Mouse (Mus musculus): ENCODE data around the gene Gabbr2. TPM values are rescaled to one million over a fixed set of nuclear protein-coding genes. Genes with fewer than 3 reads are reported as not detected.

Gene Gabbr2
- polyA plus RNA-seq, 1 experiment from 2014 or later, result 0.04 TPM

DNA sequence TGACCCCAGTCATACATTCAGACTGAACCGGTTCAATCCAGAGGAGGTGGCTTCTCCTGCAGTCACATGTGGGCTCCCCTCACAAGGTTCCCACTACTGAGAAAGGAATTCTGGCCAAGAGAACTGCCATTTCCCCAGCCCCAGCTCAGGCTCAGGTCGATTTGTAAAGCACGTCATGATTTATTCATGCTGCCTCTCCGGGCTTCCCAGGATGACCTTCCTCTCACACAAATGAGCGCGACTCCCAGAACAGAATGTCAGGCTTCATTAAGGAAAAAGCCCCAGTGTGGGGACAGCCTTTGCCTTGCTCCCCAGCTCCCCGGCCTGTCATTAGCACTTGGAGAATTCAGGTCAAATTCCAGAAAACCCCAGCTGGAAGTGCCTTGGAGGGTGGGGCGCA, 260.1 kb downstream of the Gabbr2 start:
- H3K4me2 ChIP-seq, result no peak overlapping the region
- H3K36me3 ChIP-seq, result no peaks in the 10 kb centered on the region
- WGBS, result 35% methylated on average over 8 of the region's 8 CpGs
- H3K4me3 ChIP-seq, result no peak overlapping the region
- no peak for ATAC-seq (replicated peaks; ENCODE audit: insufficient number of reproducible peaks, insufficient read depth, low FRiP score, low read depth)
- no peaks in the 10 kb centered on the region for H3K4me1 ChIP-seq (replicated peaks)
- no peak overlapping the region for H3K9ac ChIP-seq
- no peaks in the 10 kb centered on the region for H3K9me3 ChIP-seq (replicated peaks)
- H3K27me3 ChIP-seq, result peaks cover 6% of the 10 kb centered on the region; the same call in 1 of the 2 replicates
- no peak overlapping the region for H3K27ac ChIP-seq

DNA sequence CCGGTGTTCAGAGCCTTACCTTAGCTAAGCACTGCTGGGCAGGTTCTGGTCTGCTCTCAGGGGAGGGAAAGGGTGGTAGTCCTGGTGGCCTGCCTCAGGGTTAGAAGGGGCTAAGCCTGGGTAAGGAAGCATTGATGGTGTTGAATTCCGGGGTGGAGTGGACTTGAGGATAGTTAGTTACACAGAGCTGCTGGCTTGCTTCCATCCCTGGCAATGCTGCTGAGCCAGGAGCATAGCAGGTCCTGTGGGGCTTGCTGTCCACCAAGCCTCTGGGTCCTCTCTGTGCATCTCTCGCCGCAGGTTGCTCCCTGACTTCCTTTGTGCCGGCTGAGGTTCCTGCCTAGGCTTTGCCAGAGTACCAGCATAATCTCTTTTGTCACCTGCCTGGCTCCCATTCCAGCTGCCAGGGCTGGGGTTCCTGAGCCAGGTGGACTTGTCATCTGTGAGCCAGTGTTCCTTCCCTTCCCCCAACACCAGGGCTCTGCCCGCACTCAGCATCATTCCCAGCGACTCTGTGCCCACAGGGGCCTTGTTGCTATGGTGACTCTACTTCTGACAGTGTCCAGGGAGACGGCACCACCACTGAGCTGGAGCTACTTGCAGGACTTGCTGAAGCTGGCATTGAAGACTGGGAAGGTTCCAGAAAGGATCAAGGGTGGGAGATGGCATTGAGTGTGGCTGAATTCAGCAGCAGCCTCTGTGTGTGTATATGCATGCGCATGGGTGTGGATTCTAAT, 262.2 kb downstream of the Gabbr2 start:
- no peaks in the 10 kb centered on the region for H3K4me1 ChIP-seq (replicated peaks)
- no peak for ATAC-seq (replicated peaks; ENCODE audit: insufficient number of reproducible peaks, insufficient read depth, low FRiP score, low read depth)
- WGBS, result 71% methylated on average over 9 of the region's 9 CpGs
- no peak overlapping the region for H3K27ac ChIP-seq
- peaks cover 6% of the 10 kb centered on the region for H3K27me3 ChIP-seq
- no peak overlapping the region for H3K4me2 ChIP-seq
- no peaks in the 10 kb centered on the region for H3K9me3 ChIP-seq (replicated peaks)
- H3K4me3 ChIP-seq, result no peak overlapping the region
- no peaks in the 10 kb centered on the region for H3K36me3 ChIP-seq
- no peak overlapping the region for H3K9ac ChIP-seq

DNA sequence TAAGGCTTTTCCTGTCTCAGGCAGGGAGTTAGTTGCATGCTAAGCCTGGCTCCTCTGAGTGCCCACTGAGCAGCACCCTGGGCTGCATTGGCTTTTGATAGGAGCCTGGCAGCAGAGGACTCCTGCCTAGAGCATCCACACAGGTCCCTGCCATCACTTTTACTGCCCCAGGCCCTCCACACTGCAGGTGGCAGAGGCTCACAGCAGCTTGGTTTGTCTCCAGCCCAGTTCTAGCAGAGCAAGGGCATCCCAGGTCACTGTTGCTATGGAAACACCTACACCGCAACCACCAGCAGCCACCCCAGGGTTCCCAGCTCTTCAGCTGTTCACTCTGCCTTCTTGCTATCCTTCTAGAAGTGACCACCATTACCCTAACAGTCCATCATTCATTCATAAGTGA, 263.4 kb downstream of the Gabbr2 start:
- Histone ChIP-seq H3K27ac (no peak overlapping the region), H3K4me1 (replicated peaks) (no peaks in the 10 kb centered on the region), H3K4me2 (no peak overlapping the region), H3K4me3 (no peak overlapping the region), H3K9ac (no peak overlapping the region), H3K9me3 (replicated peaks) (no peaks in the 10 kb centered on the region), H3K36me3 (no peaks in the 10 kb centered on the region), H3K27me3 (peaks cover 6% of the 10 kb centered on the region)
- 58% methylated on average over 1 of the region's 1 CpGs for WGBS
- no peak for ATAC-seq (replicated peaks; ENCODE audit: insufficient number of reproducible peaks, insufficient read depth, low FRiP score, low read depth)

DNA sequence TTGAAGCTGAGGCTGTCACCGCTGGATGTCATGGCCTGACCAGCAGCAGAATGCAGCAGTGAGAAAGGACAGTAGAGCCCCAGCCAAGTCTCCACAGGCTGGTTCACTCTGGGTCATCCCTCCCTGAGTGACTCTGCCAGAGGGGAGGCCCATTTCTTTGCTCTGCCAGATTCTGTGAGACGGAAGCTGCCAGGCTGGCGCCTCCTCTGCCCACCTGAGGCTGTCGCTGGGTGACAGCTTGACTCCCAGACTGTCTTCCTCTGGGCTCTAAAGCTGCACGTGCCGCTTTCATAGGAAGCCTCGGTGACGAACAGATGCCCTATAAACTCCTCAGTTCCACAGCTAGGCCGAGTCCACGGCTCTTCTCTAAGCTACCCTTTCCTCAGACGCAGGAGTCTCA, 264.5 kb downstream of the Gabbr2 start:
- Histone ChIP-seq H3K9me3 (replicated peaks) (no peaks in the 10 kb centered on the region), H3K27ac (no peak overlapping the region), H3K4me1 (replicated peaks) (no peaks in the 10 kb centered on the region), H3K4me2 (no peak overlapping the region), H3K9ac (no peak overlapping the region), H3K27me3 (peaks cover 6% of the 10 kb centered on the region), H3K36me3 (no peaks in the 10 kb centered on the region), H3K4me3 (no peak overlapping the region)
- 75% methylated on average over 11 of the region's 11 CpGs for WGBS
- ATAC-seq (replicated peaks; ENCODE audit: insufficient number of reproducible peaks, insufficient read depth, low FRiP score, low read depth), result no peak

DNA sequence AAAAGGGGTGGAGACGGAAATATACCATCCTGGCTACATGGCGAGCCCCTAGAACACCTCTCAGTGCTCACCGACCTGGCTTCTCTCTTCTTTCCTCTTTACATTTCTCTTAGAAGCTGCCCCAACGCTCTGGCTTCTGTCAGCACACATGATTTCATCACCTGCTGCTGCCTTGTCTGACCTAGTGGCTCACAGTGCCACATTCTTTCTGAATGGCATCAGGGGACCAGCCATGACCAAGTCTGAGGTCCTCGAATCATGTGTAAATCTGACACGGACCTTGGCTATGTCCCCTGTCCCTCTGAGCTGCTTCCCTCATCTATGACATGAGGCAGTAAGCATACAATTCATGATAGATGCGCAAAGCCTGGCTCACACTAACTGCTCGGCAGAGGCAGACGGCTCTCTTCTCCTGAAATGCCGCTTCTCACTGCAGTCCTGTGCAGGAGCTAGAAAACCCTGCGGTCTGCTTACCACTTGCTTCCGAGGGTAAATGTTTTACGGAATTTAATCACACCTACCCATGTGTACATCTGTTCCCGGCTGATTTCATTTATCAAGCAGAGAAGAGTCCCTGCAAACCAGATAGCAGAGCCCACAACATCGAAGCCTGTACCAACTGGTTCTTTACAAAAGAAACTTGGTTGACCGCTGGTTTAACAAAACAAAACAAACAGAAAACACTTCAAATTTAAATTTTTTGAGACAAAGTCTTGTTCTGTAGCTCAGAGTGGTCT, 270.7 kb downstream of the Gabbr2 start:
- 47% methylated on average over 16 of the region's 16 CpGs for WGBS
- Histone ChIP-seq H3K4me3 (no peak overlapping the region), H3K27me3 (peaks cover 8% of the 10 kb centered on the region), H3K36me3 (no peaks in the 10 kb centered on the region), H3K4me2 (no peak overlapping the region), H3K9me3 (replicated peaks) (no peaks in the 10 kb centered on the region), H3K9ac (no peak overlapping the region), H3K27ac (no peak overlapping the region), H3K4me1 (replicated peaks) (peaks cover 8% of the 10 kb centered on the region)
- no peak for ATAC-seq (replicated peaks; ENCODE audit: insufficient number of reproducible peaks, insufficient read depth, low FRiP score, low read depth)

DNA sequence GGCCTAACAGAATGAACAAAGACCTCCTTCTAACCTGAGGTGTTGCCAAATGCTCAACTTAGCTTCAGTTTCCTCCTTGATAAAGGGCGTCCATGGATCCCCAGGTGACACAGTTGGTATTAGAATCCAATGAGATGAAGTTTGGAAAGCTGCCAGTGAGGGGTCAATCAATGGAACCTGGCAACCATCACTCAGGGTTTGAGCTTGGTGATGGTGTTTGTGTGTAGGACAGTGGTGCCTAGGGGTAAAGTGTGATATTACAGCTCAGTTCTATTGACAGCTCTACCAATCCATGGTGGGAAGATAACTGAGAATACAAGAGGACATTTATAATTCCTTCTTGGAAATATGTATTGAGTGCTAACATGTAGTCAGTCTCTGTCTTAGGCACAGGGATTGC, 271.6 kb downstream of the Gabbr2 start:
- Histone ChIP-seq H3K9me3 (replicated peaks) (no peaks in the 10 kb centered on the region), H3K27ac (no peak overlapping the region), H3K4me3 (no peak overlapping the region), H3K4me2 (no peak overlapping the region), H3K4me1 (replicated peaks) (peaks cover 8% of the 10 kb centered on the region), H3K9ac (no peak overlapping the region), H3K27me3 (peaks cover 11% of the 10 kb centered on the region), H3K36me3 (no peaks in the 10 kb centered on the region)
- ATAC-seq (replicated peaks; ENCODE audit: insufficient number of reproducible peaks, insufficient read depth, low FRiP score, low read depth), result no peak
- WGBS, result 55% methylated on average over 1 of the region's 1 CpGs

DNA sequence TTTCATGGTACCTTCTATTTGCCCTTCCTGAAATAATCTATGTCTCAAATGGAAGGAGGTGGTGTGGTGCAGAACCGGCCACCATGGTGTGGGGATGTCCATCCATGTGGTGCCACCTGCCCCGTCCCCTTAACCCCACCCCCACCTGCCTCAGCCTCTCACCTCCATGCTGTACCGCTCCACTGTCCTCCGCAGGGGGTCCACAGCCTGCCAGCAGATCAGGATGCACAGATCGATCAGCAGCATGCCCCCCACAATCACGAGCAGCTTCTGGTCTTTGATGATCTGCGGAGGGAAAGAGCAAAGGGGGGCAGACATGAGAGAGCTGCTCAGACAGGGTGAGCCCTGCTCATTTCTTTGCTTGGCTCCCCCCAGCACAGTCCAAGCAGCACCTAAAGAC, 273.0 kb downstream of the Gabbr2 start:
- 32% methylated on average over 7 of the region's 7 CpGs for WGBS
- no peak overlapping the region for H3K9ac ChIP-seq
- no peaks in the 10 kb centered on the region for H3K9me3 ChIP-seq (replicated peaks)
- no peak overlapping the region for H3K4me3 ChIP-seq
- H3K27ac ChIP-seq, result no peak overlapping the region
- no peaks in the 10 kb centered on the region for H3K36me3 ChIP-seq
- peaks cover 11% of the 10 kb centered on the region for H3K27me3 ChIP-seq
- ATAC-seq (replicated peaks; ENCODE audit: insufficient number of reproducible peaks, insufficient read depth, low FRiP score, low read depth), result no peak
- H3K4me2 ChIP-seq, result no peak overlapping the region
- H3K4me1 ChIP-seq (replicated peaks), result peaks cover 8% of the 10 kb centered on the region

DNA sequence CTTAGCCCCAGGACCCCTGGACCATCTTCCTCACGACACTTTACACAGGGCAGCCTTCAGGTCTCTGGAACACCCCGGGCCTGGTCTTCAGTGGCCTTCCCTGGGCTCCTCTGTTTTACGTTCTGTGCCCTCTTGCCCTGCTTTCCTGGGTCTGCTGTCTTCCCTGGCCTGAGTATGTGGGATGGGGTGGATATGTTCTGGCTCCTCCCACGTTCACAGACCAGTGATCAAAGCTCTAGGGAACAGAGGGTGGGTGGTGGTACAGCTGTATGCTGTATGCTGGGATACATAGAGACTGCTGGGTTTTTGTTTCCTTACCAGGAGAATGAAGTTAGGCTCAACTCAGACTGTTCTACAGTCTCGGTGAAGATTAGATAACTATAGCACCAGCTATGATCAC, 274.5 kb downstream of the Gabbr2 start:
- Histone ChIP-seq H3K4me2 (no peak overlapping the region), H3K9ac (no peak overlapping the region), H3K9me3 (replicated peaks) (no peaks in the 10 kb centered on the region), H3K36me3 (no peaks in the 10 kb centered on the region), H3K27ac (no peak overlapping the region), H3K27me3 (peaks cover 11% of the 10 kb centered on the region), H3K4me1 (replicated peaks) (peaks cover 8% of the 10 kb centered on the region), H3K4me3 (no peak overlapping the region)
- no peak for ATAC-seq (replicated peaks; ENCODE audit: insufficient number of reproducible peaks, insufficient read depth, low FRiP score, low read depth)
- 44% methylated on average over 5 of the region's 5 CpGs for WGBS

DNA sequence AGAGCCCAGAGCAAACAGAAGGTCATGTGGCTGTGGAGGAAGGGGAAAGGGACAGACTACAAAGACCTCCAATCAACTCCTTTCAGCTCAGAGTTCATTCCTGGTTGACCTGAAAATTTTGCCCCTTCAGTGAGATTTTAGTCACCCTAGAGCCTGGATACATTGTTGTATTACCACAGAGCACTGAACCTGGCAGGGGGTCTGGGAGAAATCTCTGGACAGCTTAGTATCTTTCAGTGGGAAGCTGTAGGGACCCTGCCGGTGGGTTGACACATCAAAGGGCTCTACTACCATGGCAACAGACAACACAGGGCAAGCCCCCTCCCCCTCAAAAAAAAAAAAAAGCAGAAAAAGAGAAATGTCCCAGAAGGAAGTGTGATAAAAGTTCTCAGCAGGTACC, 275.3 kb downstream of the Gabbr2 start:
- 10% methylated on average over 1 of the region's 1 CpGs for WGBS
- Histone ChIP-seq H3K9me3 (replicated peaks) (no peaks in the 10 kb centered on the region), H3K27ac (no peak overlapping the region), H3K4me2 (no peak overlapping the region), H3K4me1 (replicated peaks) (peaks cover 6% of the 10 kb centered on the region), H3K9ac (no peak overlapping the region), H3K27me3 (peaks cover 11% of the 10 kb centered on the region), H3K4me3 (no peak overlapping the region), H3K36me3 (no peaks in the 10 kb centered on the region)
- ATAC-seq (replicated peaks; ENCODE audit: insufficient number of reproducible peaks, insufficient read depth, low FRiP score, low read depth), result no peak

DNA sequence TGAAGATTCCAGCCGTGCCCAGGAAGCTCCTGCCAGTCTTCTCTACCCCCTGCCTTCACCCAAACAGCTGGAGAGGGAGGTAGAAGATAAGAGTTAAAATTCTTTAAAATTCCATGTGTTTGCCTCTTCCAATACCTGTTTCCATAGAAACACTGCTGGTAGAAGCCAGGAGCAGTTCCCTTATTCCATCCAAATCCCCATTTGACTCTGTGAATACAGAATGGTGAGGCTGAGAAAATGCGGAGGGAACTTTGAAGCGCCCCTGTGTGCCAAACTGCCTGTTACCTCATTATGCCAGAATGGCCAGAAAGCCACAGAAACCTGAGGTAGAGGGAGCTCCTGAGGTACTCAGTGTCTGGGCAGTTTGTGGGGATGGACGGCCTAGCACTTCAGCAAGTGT, 281.1 kb downstream of the Gabbr2 start:
- Histone ChIP-seq H3K4me1 (replicated peaks) (no peaks in the 10 kb centered on the region), H3K4me2 (no peak overlapping the region), H3K9me3 (replicated peaks) (no peaks in the 10 kb centered on the region), H3K27ac (no peak overlapping the region), H3K27me3 (no peaks in the 10 kb centered on the region), H3K36me3 (no peaks in the 10 kb centered on the region), H3K4me3 (no peak overlapping the region), H3K9ac (no peak overlapping the region)
- no peak for ATAC-seq (replicated peaks; ENCODE audit: insufficient number of reproducible peaks, insufficient read depth, low FRiP score, low read depth)
- 69% methylated on average over 4 of the region's 4 CpGs for WGBS

DNA sequence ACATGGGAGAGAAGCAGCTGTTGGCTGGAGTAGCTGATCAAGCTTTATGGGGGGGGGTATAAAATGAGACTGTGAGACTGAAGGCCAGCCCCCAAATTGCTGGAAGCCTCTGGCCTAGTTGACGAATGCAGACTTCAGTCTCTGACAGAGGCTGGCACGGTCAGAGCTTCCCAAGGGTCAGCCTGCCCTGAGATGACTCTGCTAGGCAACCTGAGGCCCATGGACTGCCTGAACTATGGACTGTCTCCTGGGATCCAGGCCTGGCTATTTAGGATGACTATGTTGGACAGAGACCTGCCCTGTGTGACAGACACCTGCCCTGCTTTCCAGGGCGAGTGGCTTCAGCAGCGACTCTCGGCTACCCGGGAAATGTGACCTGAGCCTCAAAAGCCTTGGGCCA, 281.7 kb downstream of the Gabbr2 start:
- Histone ChIP-seq H3K27ac (no peak overlapping the region), H3K4me3 (no peak overlapping the region), H3K4me2 (no peak overlapping the region), H3K27me3 (no peaks in the 10 kb centered on the region), H3K9ac (no peak overlapping the region), H3K4me1 (replicated peaks) (no peaks in the 10 kb centered on the region), H3K9me3 (replicated peaks) (no peaks in the 10 kb centered on the region), H3K36me3 (no peaks in the 10 kb centered on the region)
- WGBS, result 76% methylated on average over 6 of the region's 6 CpGs
- no peak for ATAC-seq (replicated peaks; ENCODE audit: insufficient number of reproducible peaks, insufficient read depth, low FRiP score, low read depth)

DNA sequence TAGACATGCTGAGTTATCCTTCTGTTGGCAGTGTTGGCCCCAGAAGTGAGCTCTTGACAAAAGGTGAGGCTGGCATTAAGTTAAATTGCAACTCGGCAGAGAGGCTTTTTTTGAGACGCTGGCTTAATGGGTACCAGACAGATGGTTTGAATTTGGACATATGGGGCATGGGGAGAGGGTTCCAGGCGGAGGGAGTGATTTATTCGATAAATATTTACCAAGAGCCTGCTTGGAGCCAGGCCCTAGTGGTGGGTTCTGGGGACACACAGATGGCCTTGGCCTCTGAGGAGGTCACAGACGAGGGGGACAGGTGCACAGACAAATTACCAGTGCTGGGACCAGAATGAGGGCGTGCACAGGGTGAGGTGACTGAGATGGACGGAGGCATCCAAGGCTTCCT, 282.2 kb downstream of the Gabbr2 start:
- Histone ChIP-seq H3K4me2 (no peak overlapping the region), H3K27ac (no peak overlapping the region), H3K4me3 (no peak overlapping the region), H3K9me3 (replicated peaks) (no peaks in the 10 kb centered on the region), H3K9ac (no peak overlapping the region), H3K36me3 (no peaks in the 10 kb centered on the region), H3K4me1 (replicated peaks) (no peaks in the 10 kb centered on the region), H3K27me3 (no peaks in the 10 kb centered on the region)
- no peak for ATAC-seq (replicated peaks; ENCODE audit: insufficient number of reproducible peaks, insufficient read depth, low FRiP score, low read depth)
- WGBS, result 81% methylated on average over 7 of the region's 7 CpGs

All from heart, embryonic 15.5 days (tissue).